Comparison of ENCODE assay signal across 13 mouse cellular contexts in the genomic region with DNA sequence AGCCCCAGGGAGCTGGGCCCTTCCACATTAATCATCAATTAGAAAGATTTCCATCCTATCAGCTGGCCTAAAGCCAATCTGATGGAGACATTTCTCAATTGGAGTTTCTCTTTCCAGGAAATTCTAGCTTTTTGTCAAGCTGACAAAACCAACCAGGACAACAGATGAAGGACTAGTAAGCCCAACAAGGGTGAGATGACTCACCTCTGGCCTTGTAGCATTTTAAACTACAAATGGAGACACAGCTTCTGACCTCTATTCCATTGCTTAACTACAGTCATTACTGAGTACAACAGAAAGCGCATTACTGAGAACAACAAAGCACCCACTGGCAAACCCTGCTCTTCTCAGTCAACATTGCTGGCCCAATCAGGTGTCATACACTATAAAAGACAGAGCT.
"Had no signal": no experiment of that assay in that cellular context is flagged by ENCODE, and none has a peak within 500 bp of the region (broad histone marks: within the 10 kb centered on the region; RNA-seq: fewer than 3 reads in every experiment).

No protein-coding gene starts in this region.

- H3K9ac ChIP-seq: liver, embryonic 14.5 days; midbrain, embryonic 13.5 days; neural tube, embryonic 15.5 days had no signal

- H3K36me3 ChIP-seq: limb, embryonic 10.5 days; midbrain, embryonic 13.5 days; neural tube, embryonic 15.5 days had no signal

- DNase-seq: kidney, adult 9 months; kidney, postnatal 36 days; lung, adult 2 months; lung, postnatal 36 days had no signal

- H3K4me2 ChIP-seq: midbrain, embryonic 13.5 days; neural tube, embryonic 15.5 days had no signal

- H3K4me1 ChIP-seq: limb, embryonic 10.5 days; midbrain, embryonic 13.5 days; neural tube, embryonic 15.5 days had no signal

- H3K9me3 ChIP-seq: limb, embryonic 10.5 days; midbrain, embryonic 13.5 days; neural tube, embryonic 15.5 days had no signal

- H3K27ac ChIP-seq: kidney, postnatal 0 days; layer of hippocampus, adult 2 months; limb, embryonic 10.5 days; liver, embryonic 14.5 days; midbrain, embryonic 13.5 days; neural tube, embryonic 15.5 days; stomach, postnatal 0 days had no signal

- H3K27me3 ChIP-seq: midbrain, embryonic 13.5 days; neural tube, embryonic 15.5 days had no signal

- ATAC-seq: lung, postnatal 0 days; midbrain, embryonic 13.5 days had no signal

- H3K4me3 ChIP-seq: layer of hippocampus, adult 2 months; limb, embryonic 10.5 days; midbrain, embryonic 13.5 days; myocyte; neural tube, embryonic 15.5 days had no signal
